Mouse (Mus musculus) cerebellum, postnatal 25 days (tissue): ENCODE measurements around the gene Hist1h4h.
"Not testable (repeated sequence)": the region's sequence is repeated elsewhere in the genome, so short reads cannot be mapped to it uniquely, and the experiment has no call there.

Experiments
- DNase-seq, 2 experiments: peaks; one replicate each; pipeline ENCODE4 v3.0.0; 2021; ENCODE audit warnings: mixed read lengths in 2 of 2

The Hist1h4h gene

GRCm38 (mm10) chr13:23555839-23556416 is 25.1 kb downstream of the Hist1h4h start:
- peak; percentile 64 to 77 for DNase-seq

GRCm38 (mm10) chr13:23556906-23557305 is 26.1 kb downstream of the Hist1h4h start:
- DNase-seq: no peak

GRCm38 (mm10) chr13:23560699-23561098 is 29.8 kb downstream of the Hist1h4h start:
- DNase-seq: not testable (repeated sequence)

GRCm38 (mm10) chr13:23561531-23561882 is 30.7 kb downstream of the Hist1h4h start:
- not testable (repeated sequence) for DNase-seq

- peak; percentile 92 for DNase-seq
Observed at GRCm38 (mm10) chr13:23561883-23562659, 31.2 kb downstream of the Hist1h4h start, which contains the start of gene Hist1h3e. TSS of gene Hist1h3e (minus strand) at chr13:23562369.

- peak in 1 of 2 experiments; percentile 39 for DNase-seq
Observed at GRCm38 (mm10) chr13:23562699-23563462, 32.0 kb downstream of the Hist1h4h start.

GRCm38 (mm10) chr13:23564482-23564881 is 33.6 kb downstream of the Hist1h4h start:
- no peak for DNase-seq

- not testable (repeated sequence) for DNase-seq
Observed at GRCm38 (mm10) chr13:23570261-23571021, 39.6 kb downstream of the Hist1h4h start.

- peak; percentile 65 to 82 for DNase-seq
Observed at GRCm38 (mm10) chr13:23571022-23571503, 40.2 kb downstream of the Hist1h4h start, which contains the start of the genes Hist1h2ae and Hist1h2bg. TSS of gene Hist1h2ae (minus strand) at chr13:23571220. TSS of gene Hist1h2bg (plus strand) at chr13:23571396.

GRCm38 (mm10) chr13:23571504-23572217 is 40.8 kb downstream of the Hist1h4h start:
- not testable (repeated sequence) for DNase-seq

GRCm38 (mm10) chr13:23572218-23573033 is 41.6 kb downstream of the Hist1h4h start:
- no peak for DNase-seq

GRCm38 (mm10) chr13:23573034-23573897 is 42.4 kb downstream of the Hist1h4h start:
- not testable (repeated sequence) for DNase-seq

GRCm38 (mm10) chr13:23573898-23574524 is 43.2 kb downstream of the Hist1h4h start, which contains the start of the genes Hist1h2bf and Hist1h2ad:
TSS of gene Hist1h2bf (minus strand) at chr13:23574196.
TSS of gene Hist1h2ad (plus strand) at chr13:23574381.
- DNase-seq: peak; percentile 72 to 82

GRCm38 (mm10) chr13:23574546-23575170 is 43.8 kb downstream of the Hist1h4h start:
- not testable (repeated sequence) for DNase-seq

- DNase-seq: peak; percentile 28 to 44
Observed at GRCm38 (mm10) chr13:23575271-23575851, 44.5 kb downstream of the Hist1h4h start, which contains the start of gene Hist1h3d. TSS of gene Hist1h3d (plus strand) at chr13:23575763.

- not testable (repeated sequence) for DNase-seq
Observed at GRCm38 (mm10) chr13:23575864-23576313, 45.0 kb downstream of the Hist1h4h start.

GRCm38 (mm10) chr13:23576351-23576881 is 45.6 kb downstream of the Hist1h4h start:
- DNase-seq: no peak
